Mouse (Mus musculus) cortical plate, adult 2 months (tissue): Measurements from ENCODE around the gene Ppef1.

Source experiments
- CTCF ChIP-seq: fragments of 200-500 bp; IDR thresholded peaks from 2 replicates; pipeline ENCODE4 v1.5.1; 2011; ENCODE audit warnings: mild to moderate bottlenecking, control low read depth, low read length; ENCODE audit not compliant: insufficient read depth; ENCODE audit errors: extremely low read depth
- POLR2A ChIP-seq: fragments of 200-500 bp; IDR thresholded peaks from 2 replicates; pipeline ENCODE4 v1.6.1; 2011; ENCODE audit warnings: mild to moderate bottlenecking, low read length, control low read depth; ENCODE audit not compliant: insufficient read depth; ENCODE audit errors: extremely low read depth

GRCm38 (mm10) chrX:160590147-160590546, 145.4 kb downstream of the Ppef1 start:
- TF ChIP-seq POLR2A (no peak), CTCF (no peak)
